Mouse (Mus musculus) forebrain, embryonic 11.5 days (tissue): ENCODE data around the gene Kdm8. TPM values are rescaled to one million over a fixed set of nuclear protein-coding genes. Genes with fewer than 3 reads are reported as not detected.

ENCODE experiments used
- ATAC-seq: fragments of 200-750 bp; cut with Nextera tagmentation; replicated peaks from 2 replicates; pipeline ENCODE4 v1.8.0; 2017; ENCODE audit warnings: moderate TSS enrichment; ENCODE audit not compliant: low FRiP score
- DNase-seq: peaks from one replicate; pipeline ENCODE4 v3.0.0-alpha.2; 2017; ENCODE audit warnings: low spot score
- H3K27ac ChIP-seq: fragments of 300-500 bp; sonication (generic); 2 replicates; pipeline ENCODE4 v1.5.1; 2014; ENCODE audit warnings: low read depth, low read length
- H3K27me3 ChIP-seq: fragments of 300-500 bp; sonication (generic); 2 replicates; pipeline ENCODE4 v1.6.1; 2014; ENCODE audit warnings: mild to moderate bottlenecking, low read length, mixed read lengths; ENCODE audit not compliant: control insufficient read depth, insufficient read depth
- H3K36me3 ChIP-seq: fragments of 300-500 bp; sonication (generic); 2 replicates; pipeline ENCODE4 v1.6.1; 2014; ENCODE audit warnings: mild to moderate bottlenecking, low read length, moderate library complexity, mixed read lengths; ENCODE audit not compliant: control insufficient read depth, insufficient read depth
- H3K4me1 ChIP-seq: fragments of 300-500 bp; sonication (generic); replicated peaks from 2 replicates; pipeline ENCODE4 v1.6.1; 2014; ENCODE audit warnings: low read length, mixed read lengths; ENCODE audit not compliant: control insufficient read depth, insufficient read depth
- H3K4me2 ChIP-seq: fragments of 300-500 bp; sonication (generic); 2 replicates; pipeline ENCODE4 v1.6.1; 2014; ENCODE audit warnings: low read depth, mild to moderate bottlenecking, low read length, moderate library complexity, mixed read lengths; ENCODE audit not compliant: severe bottlenecking
- H3K4me3 ChIP-seq: fragments of 300-500 bp; sonication (generic); 2 replicates; pipeline ENCODE4 v1.5.1; 2014; ENCODE audit warnings: low read depth, low read length
- H3K9ac ChIP-seq: fragments of 300-500 bp; sonication (generic); 2 replicates; pipeline ENCODE4 v1.6.1; 2014; ENCODE audit warnings: low read length
- H3K9me3 ChIP-seq: fragments of 300-500 bp; sonication (generic); 2 replicates; pipeline ENCODE4 v1.6.1; 2016; ENCODE audit warnings: low read length, mixed read lengths; ENCODE audit not compliant: control insufficient read depth
- WGBS: fragments of 180-500 bp; shearing (Covaris S2); extraction: QIAGEN DNeasy Blood & Tissue Kit; methylation state at CpG from one replicate; pipeline ENCODE4 v1.1.7; 2014; 5-methylcytosine and 5-hydroxymethylcytosine counted together
- polyA plus RNA-seq: library from polyadenylated mRNA; unstranded; fragments of >200 nt; fragmentation: Nextera tagmentation; extraction: Ambion mirVana; gene quantifications from 2 replicates; pipeline ENCODE4 v1.2.1, GENCODE M21; 2014

Kdm8 gene
- polyA plus RNA-seq, 1 experiment from 2014 or later, result 11.4 TPM

DNA sequence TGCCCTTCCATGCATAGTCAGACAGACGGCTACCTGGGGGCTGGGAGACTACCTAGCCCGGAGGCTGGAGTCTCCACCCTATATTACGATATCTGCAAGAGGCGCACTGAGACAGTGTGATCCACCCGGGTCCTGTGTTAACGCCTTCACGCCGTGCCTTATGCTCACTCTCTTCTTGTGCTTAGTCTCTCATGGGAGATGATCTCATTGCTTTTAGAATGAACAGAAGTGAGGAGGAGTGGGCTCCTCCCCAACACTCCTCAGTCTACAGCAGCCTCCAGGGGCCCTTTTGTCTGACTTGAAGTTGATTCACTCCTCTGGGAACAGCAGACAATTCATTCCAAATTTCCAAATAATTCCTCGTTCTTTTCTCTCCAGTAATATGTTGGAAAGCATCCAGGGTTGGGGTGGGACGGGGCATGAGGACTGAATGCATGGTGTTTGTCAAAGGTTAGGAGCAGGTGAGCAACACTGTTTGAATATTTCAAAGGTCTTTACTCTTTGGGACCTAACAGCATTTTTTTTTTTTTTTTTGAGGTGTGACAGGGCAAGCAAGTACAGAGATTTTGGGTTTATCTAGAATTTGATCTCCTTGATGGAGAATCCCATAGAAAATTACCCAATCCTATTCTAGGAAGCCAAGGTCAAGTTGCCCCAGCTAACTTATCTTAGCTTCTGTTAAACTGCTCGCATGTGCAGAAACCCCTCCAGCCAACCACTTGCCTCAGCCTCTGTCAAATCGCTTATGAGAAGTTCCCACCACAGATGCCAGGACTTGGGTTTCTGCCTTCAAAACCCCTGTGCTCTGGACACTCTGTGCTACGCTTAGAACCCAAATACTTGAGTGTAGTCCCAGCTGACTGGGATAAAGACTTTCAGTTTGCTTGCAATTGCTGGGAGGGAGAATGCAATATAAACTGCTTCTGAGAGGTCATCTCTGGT, 55.7 kb downstream of the Kdm8 start:
- ATAC-seq, result no peak
- Histone ChIP-seq H3K36me3 (no peaks in the 10 kb centered on the region), H3K4me1 (no peaks in the 10 kb centered on the region), H3K4me3 (no peak overlapping the region), H3K9me3 (no peaks in the 10 kb centered on the region), H3K4me2 (no peak overlapping the region), H3K27ac (no peak overlapping the region), H3K9ac (no peak overlapping the region), H3K27me3 (no peaks in the 10 kb centered on the region)
- WGBS, result 88% methylated on average over 13 of the region's 13 CpGs
- no peak for DNase-seq

DNA sequence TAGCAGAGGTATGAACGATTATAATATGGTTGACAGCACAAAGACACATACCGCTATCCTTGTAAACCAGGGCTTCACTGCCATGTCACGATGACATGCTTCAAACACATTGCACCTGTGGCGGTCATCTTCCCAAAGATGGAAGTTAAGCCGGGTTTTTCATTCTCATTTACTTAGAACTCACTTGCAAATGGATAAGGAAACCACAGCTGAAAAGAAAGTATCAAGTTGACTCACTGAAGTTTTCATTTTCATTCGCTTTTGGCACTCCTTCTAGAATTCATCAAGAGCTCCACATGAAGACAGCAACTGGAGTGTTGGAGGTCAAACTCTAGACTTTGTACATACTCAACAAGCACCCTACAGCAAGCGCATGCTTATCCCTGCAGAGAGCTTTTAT, 56.4 kb downstream of the Kdm8 start:
- WGBS, result 89% methylated on average over 7 of the region's 7 CpGs

DNA sequence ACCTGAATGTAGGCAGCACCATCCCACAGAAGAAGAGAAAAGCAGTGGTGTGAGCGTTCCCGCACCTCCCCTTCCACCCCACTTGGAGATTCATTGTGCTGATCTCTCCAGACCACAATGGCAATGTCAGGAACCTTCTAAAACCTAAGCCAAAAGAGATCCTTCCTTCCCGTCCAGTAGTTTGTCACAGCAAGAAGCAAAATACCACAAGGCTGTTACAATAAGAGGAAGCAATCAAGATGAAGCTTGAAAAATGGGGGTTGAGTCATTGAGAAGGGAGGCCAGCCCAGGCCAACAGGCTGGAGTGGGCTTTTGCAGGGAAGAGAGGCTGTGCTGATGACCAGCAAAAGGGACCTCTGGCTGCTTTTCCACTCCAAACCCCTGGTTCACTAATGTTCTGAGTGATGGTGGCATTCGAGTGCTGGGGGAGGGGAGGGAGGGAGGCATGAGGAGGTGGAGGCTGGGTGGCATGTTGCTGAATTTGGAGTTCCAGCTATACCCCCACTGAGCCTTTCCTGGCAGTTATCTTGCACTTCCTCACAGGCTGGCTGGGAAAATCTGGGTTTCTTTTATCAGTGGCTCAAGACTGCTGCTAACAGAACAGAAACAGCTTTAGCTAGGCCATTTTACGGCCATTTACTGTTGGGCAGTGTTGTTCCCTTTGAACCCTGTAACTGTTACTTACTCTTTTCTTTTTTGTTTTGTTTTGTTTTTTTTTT, 59.1 kb downstream of the Kdm8 start:
- Histone ChIP-seq H3K27me3 (no peaks in the 10 kb centered on the region), H3K4me1 (no peaks in the 10 kb centered on the region), H3K9ac (no peak overlapping the region), H3K27ac (no peak overlapping the region), H3K9me3 (no peaks in the 10 kb centered on the region), H3K4me3 (no peak overlapping the region), H3K4me2 (no peak overlapping the region), H3K36me3 (no peaks in the 10 kb centered on the region)
- no peak for DNase-seq
- no peak for ATAC-seq
- 82% methylated on average over 5 of the region's 5 CpGs for WGBS

More for the DNA sequence above, 56.4 kb downstream of the Kdm8 start:
- no peak overlapping the region for H3K4me2 ChIP-seq
- no peak overlapping the region for H3K9ac ChIP-seq
- H3K36me3 ChIP-seq, result no peaks in the 10 kb centered on the region
- no peaks in the 10 kb centered on the region for H3K9me3 ChIP-seq
- no peak overlapping the region for H3K27ac ChIP-seq
- DNase-seq (no peak), ATAC-seq (no peak)
- no peak overlapping the region for H3K4me3 ChIP-seq
- no peaks in the 10 kb centered on the region for H3K4me1 ChIP-seq
- no peaks in the 10 kb centered on the region for H3K27me3 ChIP-seq

DNA sequence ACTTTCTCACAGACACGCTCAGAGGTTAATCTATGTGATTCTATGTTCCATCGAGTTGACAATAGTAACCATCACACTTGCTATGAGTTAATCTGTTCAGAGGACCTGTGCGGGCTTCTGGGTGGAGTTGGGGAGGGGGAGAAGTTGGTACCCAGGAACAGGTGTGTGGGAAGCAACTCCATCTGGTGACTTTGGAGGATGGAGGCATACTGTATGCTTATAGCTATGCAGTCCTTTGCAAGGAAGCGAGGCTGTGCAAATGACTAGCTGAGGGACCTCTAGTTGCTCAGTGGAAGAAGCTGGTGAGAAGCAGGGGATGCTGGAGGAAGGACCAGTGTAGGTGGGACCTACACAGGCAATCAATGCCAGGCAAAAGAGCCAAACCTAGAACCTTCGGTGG, 60.1 kb downstream of the Kdm8 start:
- Histone ChIP-seq H3K9ac (no peak overlapping the region), H3K36me3 (no peaks in the 10 kb centered on the region), H3K4me3 (no peak overlapping the region), H3K4me1 (no peaks in the 10 kb centered on the region), H3K9me3 (no peaks in the 10 kb centered on the region), H3K27ac (no peak overlapping the region), H3K4me2 (no peak overlapping the region), H3K27me3 (no peaks in the 10 kb centered on the region)
- WGBS, result 92% methylated on average over 5 of the region's 5 CpGs
- DNase-seq, result no peak
- no peak for ATAC-seq

DNA sequence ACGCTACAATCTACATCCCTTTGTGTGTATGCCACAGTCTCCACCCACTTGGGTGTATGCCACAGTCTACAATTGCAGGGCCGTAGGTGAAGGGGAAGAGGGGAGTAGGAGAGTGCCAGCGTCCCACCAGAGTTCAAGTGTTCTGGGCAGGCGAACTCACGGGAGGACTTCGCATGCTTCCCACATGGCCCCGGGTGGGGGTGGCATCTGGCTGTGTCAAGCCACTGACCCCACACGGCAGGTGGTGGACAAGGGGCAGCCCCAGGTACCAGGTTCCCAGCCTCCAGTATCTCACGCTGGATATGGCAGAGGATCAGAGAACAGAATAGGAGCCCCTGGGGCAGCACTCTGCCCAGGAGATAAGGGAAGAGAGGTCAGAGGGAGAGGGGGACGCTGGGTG, 61.1 kb downstream of the Kdm8 start:
- Histone ChIP-seq H3K4me3 (no peak overlapping the region), H3K9ac (no peak overlapping the region), H3K4me1 (no peaks in the 10 kb centered on the region), H3K36me3 (no peaks in the 10 kb centered on the region), H3K9me3 (no peaks in the 10 kb centered on the region), H3K27me3 (no peaks in the 10 kb centered on the region), H3K27ac (no peak overlapping the region), H3K4me2 (no peak overlapping the region)
- ATAC-seq (no peak), DNase-seq (no peak)
- 87% methylated on average over 10 of the region's 10 CpGs for WGBS

DNA sequence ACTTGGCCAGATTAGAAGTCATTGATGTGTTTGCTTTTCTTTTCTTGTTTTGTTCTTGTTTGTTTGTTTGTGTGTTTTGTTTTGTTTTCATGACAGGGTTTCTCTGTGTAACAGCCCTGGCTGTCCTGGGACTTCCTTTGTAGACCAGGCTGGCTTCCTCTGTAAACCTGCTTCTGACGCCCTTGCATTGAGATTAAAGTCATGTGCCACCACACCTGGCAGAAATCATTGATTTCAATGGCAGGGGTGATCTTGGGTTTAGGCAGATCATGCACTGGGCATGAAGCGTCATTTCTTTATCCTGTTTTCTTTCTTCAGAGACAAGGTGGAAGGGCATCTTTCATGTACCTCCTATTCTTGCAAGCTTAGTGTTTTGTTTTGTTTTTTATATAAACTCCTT, 62.8 kb downstream of the Kdm8 start:
- H3K4me1 ChIP-seq, result no peaks in the 10 kb centered on the region
- DNase-seq (no peak), ATAC-seq (no peak)
- no peak overlapping the region for H3K27ac ChIP-seq
- 79% methylated on average over 2 of the region's 2 CpGs for WGBS
- no peaks in the 10 kb centered on the region for H3K27me3 ChIP-seq
- H3K9ac ChIP-seq, result no peak overlapping the region
- H3K9me3 ChIP-seq, result no peaks in the 10 kb centered on the region
- no peak overlapping the region for H3K4me3 ChIP-seq
- no peaks in the 10 kb centered on the region for H3K36me3 ChIP-seq
- H3K4me2 ChIP-seq, result no peak overlapping the region

DNA sequence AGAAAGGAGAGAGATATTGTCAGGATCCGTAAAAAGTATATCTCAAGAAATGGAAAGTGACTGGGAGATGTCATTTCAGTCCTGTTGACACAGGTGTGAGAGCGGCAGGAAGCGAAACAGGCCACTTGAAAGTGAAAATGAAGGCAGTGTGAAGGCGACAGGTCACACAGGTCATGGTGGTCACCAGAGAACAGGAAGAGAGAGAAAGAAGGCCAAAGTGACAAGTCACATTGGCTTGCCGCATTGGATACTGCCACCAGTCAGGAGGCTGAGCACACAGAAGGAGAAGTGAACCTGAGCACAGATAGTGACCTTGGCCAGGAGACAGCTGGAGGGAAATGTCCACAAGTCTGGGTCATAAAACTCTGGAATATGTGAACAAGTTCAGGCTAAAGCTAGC, 67.0 kb downstream of the Kdm8 start:
- Histone ChIP-seq H3K4me3 (no peak overlapping the region), H3K9me3 (no peaks in the 10 kb centered on the region), H3K4me1 (no peaks in the 10 kb centered on the region), H3K36me3 (no peaks in the 10 kb centered on the region), H3K9ac (no peak overlapping the region), H3K4me2 (no peak overlapping the region), H3K27ac (no peak overlapping the region), H3K27me3 (no peaks in the 10 kb centered on the region)
- WGBS, result 89% methylated on average over 5 of the region's 5 CpGs
- ATAC-seq, result no peak
- no peak for DNase-seq

DNA sequence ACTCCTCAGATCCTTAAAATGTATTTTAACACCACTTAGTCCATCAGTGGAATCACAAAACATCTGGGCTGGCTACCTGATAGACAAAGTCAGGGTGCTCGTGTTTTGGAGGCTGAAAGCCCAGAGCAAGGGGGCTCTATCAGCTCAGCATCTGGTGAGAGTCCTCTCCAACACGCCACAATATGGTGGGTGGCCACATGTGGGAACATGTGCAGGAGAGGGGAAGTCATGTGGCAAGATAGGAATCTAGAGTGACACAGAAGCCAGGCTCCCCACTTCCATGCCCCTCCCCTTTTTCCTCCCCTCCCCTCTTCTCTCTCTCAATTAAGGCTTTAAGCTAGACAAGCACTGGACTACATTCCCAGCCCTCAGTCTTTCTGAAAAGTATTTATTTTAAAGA, 67.4 kb downstream of the Kdm8 start:
- Histone ChIP-seq H3K9ac (no peak overlapping the region), H3K27me3 (no peaks in the 10 kb centered on the region), H3K36me3 (no peaks in the 10 kb centered on the region), H3K27ac (no peak overlapping the region), H3K4me3 (no peak overlapping the region), H3K9me3 (no peaks in the 10 kb centered on the region), H3K4me2 (no peak overlapping the region), H3K4me1 (no peaks in the 10 kb centered on the region)
- ATAC-seq, result no peak
- WGBS, result 76% methylated on average over 2 of the region's 2 CpGs
- DNase-seq, result no peak
